Mouse (Mus musculus) neural tube, postnatal 0 days (tissue): ENCODE results near the gene Ceacam14. TPM values are rescaled to one million over a fixed set of nuclear protein-coding genes. Genes with fewer than 3 reads are reported as not detected.

ENCODE experiments used
- polyA plus RNA-seq: library from polyadenylated mRNA; unstranded; fragments of >200 nt; fragmentation: Nextera tagmentation; extraction: Ambion mirVana; gene quantifications from 2 replicates; pipeline ENCODE4 v1.2.1, GENCODE M21; 2015

Gene Ceacam14
- not detected in 2 replicates for polyA plus RNA-seq

DNA sequence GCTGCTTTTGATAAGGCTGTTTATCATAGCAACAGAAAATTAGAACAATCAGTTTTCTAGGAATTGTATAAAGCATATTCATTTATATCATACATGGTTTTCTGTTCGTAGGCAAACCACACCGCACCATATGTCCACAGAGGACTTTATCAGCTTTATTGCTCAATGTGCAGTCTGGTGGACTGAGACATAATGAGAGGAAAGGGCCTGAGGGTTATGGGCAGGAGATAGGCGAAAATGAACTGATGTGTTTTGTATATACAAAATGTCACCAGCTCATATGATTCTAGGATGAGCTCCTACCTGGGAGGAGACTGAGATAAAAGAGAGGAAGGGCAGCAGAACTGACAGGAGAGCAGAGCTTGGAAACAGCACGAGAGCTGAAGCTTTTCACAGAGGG is at the start of gene Ceacam14:
TSS of gene Ceacam14 (plus strand) at position 301 of the 400 bp plus-strand sequence.

Other genes with a start within 250 kb of the Ceacam14 start
- gene Ceacam5, start 99.4 kb upstream of the Ceacam14 start, polyA plus RNA-seq = not detected in 2 replicates
- not detected in 2 replicates for gene Gm5155, start 59.1 kb downstream of the Ceacam14 start, polyA plus RNA-seq
- gene Ceacam11, start 159.5 kb downstream of the Ceacam14 start, polyA plus RNA-seq = not detected in 2 replicates
- not detected in 2 replicates for gene Ceacam13, start 197.3 kb downstream of the Ceacam14 start, polyA plus RNA-seq